Mouse (Mus musculus): ENCODE results near the gene Magi2. TPM values are rescaled to one million over a fixed set of nuclear protein-coding genes. Genes with fewer than 3 reads are reported as not detected.

Gene Magi2
- polyA plus RNA-seq, 1 experiment from 2014 or later, result 7.3 TPM

GRCm38 (mm10) chr5:20568966-20569365 is 1342.1 kb downstream of the Magi2 start:
- H3K27me3 ChIP-seq (ENCODE audit: control insufficient read depth, insufficient read depth, low read length), result no peaks in the 10 kb centered on the region
- H3K9me3 ChIP-seq (ENCODE audit: control insufficient read depth, low read depth, low read length), result no peaks in the 10 kb centered on the region
- H3K36me3 ChIP-seq (ENCODE audit: control insufficient read depth, insufficient read depth, low read length), result no peaks in the 10 kb centered on the region
- no peak overlapping the region for H3K9ac ChIP-seq (replicated peaks; ENCODE audit: low read depth, low read length)
- H3K4me3 ChIP-seq (ENCODE audit: low read depth, low read length), result no peak overlapping the region
- H3K4me2 ChIP-seq (replicated peaks; ENCODE audit: low read depth, low read length), result no peak overlapping the region
- ATAC-seq (ENCODE audit: insufficient number of reproducible peaks, insufficient read depth, low FRiP score, low read depth), result no peak
- H3K27ac ChIP-seq (ENCODE audit: low read length), result no peak overlapping the region
- no peaks in the 10 kb centered on the region for H3K4me1 ChIP-seq (ENCODE audit: control insufficient read depth, insufficient read depth, low read length)
- WGBS, result 95% methylated on average over 7 of the region's 7 CpGs

- H3K27ac ChIP-seq (ENCODE audit: low read length), result no peak overlapping the region
- H3K4me1 ChIP-seq (ENCODE audit: control insufficient read depth, insufficient read depth, low read length), result no peaks in the 10 kb centered on the region
- no peak overlapping the region for H3K9ac ChIP-seq (replicated peaks; ENCODE audit: low read depth, low read length)
- WGBS, result 56% methylated on average over 2 of the region's 2 CpGs
- no peaks in the 10 kb centered on the region for H3K36me3 ChIP-seq (ENCODE audit: control insufficient read depth, insufficient read depth, low read length)
- ATAC-seq (ENCODE audit: insufficient number of reproducible peaks, insufficient read depth, low FRiP score, low read depth), result no peak
- H3K9me3 ChIP-seq (ENCODE audit: control insufficient read depth, low read depth, low read length), result no peaks in the 10 kb centered on the region
- no peak overlapping the region for H3K4me3 ChIP-seq (ENCODE audit: low read depth, low read length)
- no peak overlapping the region for H3K4me2 ChIP-seq (replicated peaks; ENCODE audit: low read depth, low read length)
- H3K27me3 ChIP-seq (ENCODE audit: control insufficient read depth, insufficient read depth, low read length), result no peaks in the 10 kb centered on the region
These were observed 1348.0 kb downstream of the Magi2 start for GRCm38 (mm10) chr5:20574816-20575215.

GRCm38 (mm10) chr5:20575798-20576197 is 1349.0 kb downstream of the Magi2 start:
- no peak for ATAC-seq (ENCODE audit: insufficient number of reproducible peaks, insufficient read depth, low FRiP score, low read depth)
- Histone ChIP-seq H3K27me3 (ENCODE audit: control insufficient read depth, insufficient read depth, low read length) (no peaks in the 10 kb centered on the region), H3K9me3 (ENCODE audit: control insufficient read depth, low read depth, low read length) (no peaks in the 10 kb centered on the region), H3K27ac (ENCODE audit: low read length) (no peak overlapping the region), H3K9ac (replicated peaks; ENCODE audit: low read depth, low read length) (no peak overlapping the region), H3K4me2 (replicated peaks; ENCODE audit: low read depth, low read length) (no peak overlapping the region), H3K4me1 (ENCODE audit: control insufficient read depth, insufficient read depth, low read length) (no peaks in the 10 kb centered on the region), H3K36me3 (ENCODE audit: control insufficient read depth, insufficient read depth, low read length) (no peaks in the 10 kb centered on the region), H3K4me3 (ENCODE audit: low read depth, low read length) (no peak overlapping the region)
- WGBS, result 34% methylated on average over 3 of the region's 3 CpGs

- no peaks in the 10 kb centered on the region for H3K36me3 ChIP-seq (ENCODE audit: control insufficient read depth, insufficient read depth, low read length)
- H3K27ac ChIP-seq (ENCODE audit: low read length), result no peak overlapping the region
- no peaks in the 10 kb centered on the region for H3K27me3 ChIP-seq (ENCODE audit: control insufficient read depth, insufficient read depth, low read length)
- no peak overlapping the region for H3K4me2 ChIP-seq (replicated peaks; ENCODE audit: low read depth, low read length)
- H3K4me1 ChIP-seq (ENCODE audit: control insufficient read depth, insufficient read depth, low read length), result no peaks in the 10 kb centered on the region
- ATAC-seq (ENCODE audit: insufficient number of reproducible peaks, insufficient read depth, low FRiP score, low read depth), result no peak
- no peak overlapping the region for H3K9ac ChIP-seq (replicated peaks; ENCODE audit: low read depth, low read length)
- no peaks in the 10 kb centered on the region for H3K9me3 ChIP-seq (ENCODE audit: control insufficient read depth, low read depth, low read length)
- no peak overlapping the region for H3K4me3 ChIP-seq (ENCODE audit: low read depth, low read length)
These were observed 1349.4 kb downstream of the Magi2 start for GRCm38 (mm10) chr5:20576266-20576665.

- no peak overlapping the region for H3K4me3 ChIP-seq (ENCODE audit: low read depth, low read length)
- 92% methylated on average over 3 of the region's 3 CpGs for WGBS
- H3K36me3 ChIP-seq (ENCODE audit: control insufficient read depth, insufficient read depth, low read length), result no peaks in the 10 kb centered on the region
- H3K4me1 ChIP-seq (ENCODE audit: control insufficient read depth, insufficient read depth, low read length), result no peaks in the 10 kb centered on the region
- H3K4me2 ChIP-seq (replicated peaks; ENCODE audit: low read depth, low read length), result no peak overlapping the region
- no peaks in the 10 kb centered on the region for H3K9me3 ChIP-seq (ENCODE audit: control insufficient read depth, low read depth, low read length)
- no peak overlapping the region for H3K9ac ChIP-seq (replicated peaks; ENCODE audit: low read depth, low read length)
- no peak for ATAC-seq (ENCODE audit: insufficient number of reproducible peaks, insufficient read depth, low FRiP score, low read depth)
- no peaks in the 10 kb centered on the region for H3K27me3 ChIP-seq (ENCODE audit: control insufficient read depth, insufficient read depth, low read length)
- H3K27ac ChIP-seq (ENCODE audit: low read length), result no peak overlapping the region
These were observed 1351.8 kb downstream of the Magi2 start for GRCm38 (mm10) chr5:20578666-20579065.

- Histone ChIP-seq H3K27ac (ENCODE audit: low read length) (no peak overlapping the region), H3K4me1 (ENCODE audit: control insufficient read depth, insufficient read depth, low read length) (no peaks in the 10 kb centered on the region), H3K9me3 (ENCODE audit: control insufficient read depth, low read depth, low read length) (no peaks in the 10 kb centered on the region), H3K27me3 (ENCODE audit: control insufficient read depth, insufficient read depth, low read length) (no peaks in the 10 kb centered on the region), H3K4me2 (replicated peaks; ENCODE audit: low read depth, low read length) (no peak overlapping the region), H3K36me3 (ENCODE audit: control insufficient read depth, insufficient read depth, low read length) (no peaks in the 10 kb centered on the region), H3K9ac (replicated peaks; ENCODE audit: low read depth, low read length) (no peak overlapping the region), H3K4me3 (ENCODE audit: low read depth, low read length) (no peak overlapping the region)
- ATAC-seq (ENCODE audit: insufficient number of reproducible peaks, insufficient read depth, low FRiP score, low read depth), result no peak
- 83% methylated on average over 4 of the region's 4 CpGs for WGBS
These were observed 1353.8 kb downstream of the Magi2 start for GRCm38 (mm10) chr5:20580619-20581018.

GRCm38 (mm10) chr5:20582995-20583435 is 1356.2 kb downstream of the Magi2 start:
- ATAC-seq (ENCODE audit: insufficient number of reproducible peaks, insufficient read depth, low FRiP score, low read depth), result no peak
- Histone ChIP-seq H3K4me1 (ENCODE audit: control insufficient read depth, insufficient read depth, low read length) (no peaks in the 10 kb centered on the region), H3K9me3 (ENCODE audit: control insufficient read depth, low read depth, low read length) (no peaks in the 10 kb centered on the region), H3K27ac (ENCODE audit: low read length) (no peak overlapping the region), H3K36me3 (ENCODE audit: control insufficient read depth, insufficient read depth, low read length) (no peaks in the 10 kb centered on the region), H3K9ac (replicated peaks; ENCODE audit: low read depth, low read length) (no peak overlapping the region), H3K4me3 (ENCODE audit: low read depth, low read length) (no peak overlapping the region), H3K27me3 (ENCODE audit: control insufficient read depth, insufficient read depth, low read length) (no peaks in the 10 kb centered on the region), H3K4me2 (replicated peaks; ENCODE audit: low read depth, low read length) (no peak overlapping the region)
- WGBS, result 45% methylated on average over 10 of the region's 10 CpGs

- H3K4me2 ChIP-seq (replicated peaks; ENCODE audit: low read depth, low read length), result no peak overlapping the region
- H3K4me1 ChIP-seq (ENCODE audit: control insufficient read depth, insufficient read depth, low read length), result no peaks in the 10 kb centered on the region
- no peaks in the 10 kb centered on the region for H3K36me3 ChIP-seq (ENCODE audit: control insufficient read depth, insufficient read depth, low read length)
- ATAC-seq (ENCODE audit: insufficient number of reproducible peaks, insufficient read depth, low FRiP score, low read depth), result no peak
- no peaks in the 10 kb centered on the region for H3K27me3 ChIP-seq (ENCODE audit: control insufficient read depth, insufficient read depth, low read length)
- H3K4me3 ChIP-seq (ENCODE audit: low read depth, low read length), result no peak overlapping the region
- WGBS, result 64% methylated on average over 3 of the region's 3 CpGs
- no peak overlapping the region for H3K27ac ChIP-seq (ENCODE audit: low read length)
- H3K9me3 ChIP-seq (ENCODE audit: control insufficient read depth, low read depth, low read length), result no peaks in the 10 kb centered on the region
- no peak overlapping the region for H3K9ac ChIP-seq (replicated peaks; ENCODE audit: low read depth, low read length)
These were observed 1356.8 kb downstream of the Magi2 start for GRCm38 (mm10) chr5:20583639-20584038.

- Histone ChIP-seq H3K27ac (ENCODE audit: low read length) (no peak overlapping the region), H3K4me3 (ENCODE audit: low read depth, low read length) (no peak overlapping the region), H3K4me2 (replicated peaks; ENCODE audit: low read depth, low read length) (no peak overlapping the region), H3K9me3 (ENCODE audit: control insufficient read depth, low read depth, low read length) (no peaks in the 10 kb centered on the region), H3K36me3 (ENCODE audit: control insufficient read depth, insufficient read depth, low read length) (no peaks in the 10 kb centered on the region), H3K4me1 (ENCODE audit: control insufficient read depth, insufficient read depth, low read length) (no peaks in the 10 kb centered on the region), H3K27me3 (ENCODE audit: control insufficient read depth, insufficient read depth, low read length) (no peaks in the 10 kb centered on the region), H3K9ac (replicated peaks; ENCODE audit: low read depth, low read length) (no peak overlapping the region)
- 89% methylated on average over 3 of the region's 3 CpGs for WGBS
- no peak for ATAC-seq (ENCODE audit: insufficient number of reproducible peaks, insufficient read depth, low FRiP score, low read depth)
These were observed 1357.9 kb downstream of the Magi2 start for GRCm38 (mm10) chr5:20584769-20585168.

Data from stomach, embryonic 14.5 days (tissue).